Mouse (Mus musculus): Measurements from ENCODE around the gene Agtr1a. TPM values are rescaled to one million over a fixed set of nuclear protein-coding genes. Genes with fewer than 3 reads are reported as not detected.

The Agtr1a gene
- under 1 TPM in 1 of 2 experiments, not detected in 1; 0.06 TPM for polyA plus RNA-seq (2012; fragmentation: generic; extraction: Trizol)

DNA sequence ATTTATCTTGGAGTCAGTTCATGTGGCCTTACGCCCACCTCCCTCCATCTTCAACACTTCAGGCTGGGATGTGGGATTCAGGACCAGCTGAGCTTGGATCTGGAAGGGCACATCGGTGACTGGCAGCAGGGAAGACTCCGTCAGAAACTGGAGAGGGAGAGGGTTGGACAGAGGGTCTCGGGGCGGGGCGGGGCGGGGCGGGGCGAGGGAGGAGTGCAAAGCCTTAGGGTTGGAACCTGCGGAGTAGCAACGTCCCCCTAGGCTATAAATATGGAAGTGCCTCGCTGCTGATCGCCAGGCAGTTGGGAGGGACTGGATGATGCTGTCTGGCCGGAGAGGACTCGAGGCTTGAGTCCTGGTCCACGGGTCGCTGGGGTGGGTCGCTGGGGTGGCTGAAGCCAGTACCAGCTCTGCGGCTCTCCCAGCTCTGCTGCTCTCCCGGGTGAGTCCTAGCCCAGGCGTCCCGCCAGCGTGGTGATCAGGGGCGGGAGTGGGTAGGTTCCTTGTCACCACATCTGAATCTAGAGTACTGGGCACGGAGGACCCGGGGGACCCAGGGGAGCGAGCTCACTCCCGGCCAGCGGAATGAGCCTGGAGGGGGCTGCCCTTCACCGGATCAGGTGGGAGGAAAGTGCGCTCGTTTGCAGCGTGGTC, at the start of gene Agtr1a:
Gene Agtr1a, plus strand, starts transcription at position 294 of the 654 bp plus-strand sequence.

Other genes starting within 250 kb of the Agtr1a start
- gene Mboat1, start 200.0 kb upstream of the Agtr1a start, polyA plus RNA-seq (2012; fragmentation: generic; extraction: Trizol): 10 to 100 TPM in 1 of 2 experiments, 1 to 10 TPM in 1; 9.1 to 11.3 TPM
- 100 to 1,000 TPM in 1 of 2 experiments, 10 to 100 TPM in 1; 80.2 to 112 TPM for gene Uqcrfs1, start 208.9 kb downstream of the Agtr1a start, polyA plus RNA-seq (2012; fragmentation: generic; extraction: Trizol)